Mouse (Mus musculus): ENCODE measurements at regions not wholly inside any gene's neighbourhood (a gene's known extent, or its start where the extent isn't known, plus 50 kb on each side); places are given as distances from the start of the nearest gene placed in this dataset.

DNA sequence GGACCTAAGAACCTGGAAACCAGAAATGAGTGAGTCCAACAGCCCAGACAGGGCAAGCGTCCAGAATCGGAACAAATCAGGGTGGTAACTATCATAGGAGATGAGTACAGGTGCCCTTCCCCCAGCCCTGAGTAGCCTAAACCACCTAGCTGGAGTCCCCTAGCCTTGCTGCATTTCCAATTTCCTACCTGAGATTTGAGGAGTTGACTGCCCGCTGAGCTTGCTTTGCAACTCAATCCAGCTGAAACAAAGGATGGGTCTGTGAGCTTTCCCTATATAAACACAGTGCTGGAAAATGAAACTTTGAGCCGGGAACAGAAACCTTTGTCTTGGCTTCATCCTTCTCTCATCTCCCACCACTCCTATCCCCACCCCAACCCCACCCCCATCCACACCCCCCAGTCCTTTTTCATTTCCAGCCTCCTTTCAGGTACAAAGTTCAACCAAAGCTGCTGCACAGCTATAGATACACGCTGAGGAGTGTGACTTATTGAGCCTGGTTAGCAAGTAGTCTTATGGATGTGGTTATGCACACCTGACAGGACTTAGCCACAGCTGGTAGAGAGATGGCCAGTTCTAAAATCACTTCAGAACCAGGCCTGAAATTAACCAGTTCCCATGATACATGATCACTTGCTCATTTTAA lies 61.0 kb upstream of the Ccn6 start:
- no peak for DNase-seq (ENCODE audit: extremely low spot score in 1 of 2, low spot score in 1 of 2)

DNA sequence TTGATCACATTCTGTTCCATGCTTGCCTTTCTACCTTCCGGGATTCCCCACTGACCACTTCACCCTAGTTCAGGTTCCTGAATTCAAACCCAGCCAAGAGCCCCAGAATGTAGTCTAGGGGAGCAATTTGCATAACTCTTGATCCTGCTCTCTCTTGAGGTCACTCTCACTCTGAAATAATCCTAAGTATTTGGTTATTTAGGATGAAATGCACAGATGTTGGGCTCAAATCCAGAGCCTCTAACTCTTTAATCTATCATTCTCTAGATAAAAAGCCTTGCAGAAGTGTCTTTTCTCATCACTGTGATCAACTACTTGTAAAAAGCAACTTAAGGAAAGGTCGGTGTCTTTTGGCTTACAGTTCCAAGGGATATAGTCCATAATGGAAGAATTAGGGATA lies 57.4 kb upstream of the Ccn6 start:
- DNase-seq (ENCODE audit: extremely low spot score in 1 of 2, low spot score in 1 of 2): no peak

DNA sequence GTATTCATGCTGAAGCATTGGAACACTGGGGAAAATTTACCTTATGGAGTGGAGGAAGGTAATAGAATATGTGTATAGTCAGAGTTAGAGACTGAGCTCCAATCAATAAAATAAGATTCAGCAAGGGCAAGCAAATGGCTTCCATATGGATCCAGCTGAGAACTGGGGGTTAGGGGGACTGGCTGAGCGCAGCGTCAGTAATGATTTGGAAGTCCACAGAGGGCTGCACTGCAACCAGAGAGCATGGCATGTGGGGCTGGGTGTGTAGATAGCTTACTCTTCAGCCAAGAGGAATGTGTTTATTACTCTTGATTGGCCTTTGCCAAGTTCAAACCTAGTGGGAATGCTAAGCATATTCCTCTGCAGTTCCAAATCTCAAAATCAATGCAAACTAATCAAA lies 55.8 kb upstream of the Ccn6 start:
- DNase-seq (ENCODE audit: extremely low spot score in 1 of 2, low spot score in 1 of 2): no peak

DNA sequence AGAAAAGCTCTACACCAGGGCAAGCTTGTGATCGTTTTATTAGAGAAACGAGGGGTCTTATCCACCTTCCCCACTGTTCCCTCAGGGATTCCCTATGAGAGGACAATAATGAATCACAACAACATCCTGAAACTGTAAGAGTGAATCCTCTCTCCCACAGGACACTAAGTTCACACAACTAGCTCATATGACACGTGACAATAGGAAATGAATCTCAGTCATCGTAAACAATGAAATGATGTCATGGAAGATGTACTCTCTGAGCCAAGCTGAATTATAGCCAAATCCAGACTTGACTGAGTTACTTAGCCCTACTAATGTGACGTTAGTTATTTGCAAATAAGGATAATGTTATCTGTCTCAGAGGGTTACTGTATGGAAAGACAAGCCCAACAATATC lies 54.6 kb upstream of the Ccn6 start:
- no peak for DNase-seq (ENCODE audit: extremely low spot score in 1 of 2, low spot score in 1 of 2)

DNA sequence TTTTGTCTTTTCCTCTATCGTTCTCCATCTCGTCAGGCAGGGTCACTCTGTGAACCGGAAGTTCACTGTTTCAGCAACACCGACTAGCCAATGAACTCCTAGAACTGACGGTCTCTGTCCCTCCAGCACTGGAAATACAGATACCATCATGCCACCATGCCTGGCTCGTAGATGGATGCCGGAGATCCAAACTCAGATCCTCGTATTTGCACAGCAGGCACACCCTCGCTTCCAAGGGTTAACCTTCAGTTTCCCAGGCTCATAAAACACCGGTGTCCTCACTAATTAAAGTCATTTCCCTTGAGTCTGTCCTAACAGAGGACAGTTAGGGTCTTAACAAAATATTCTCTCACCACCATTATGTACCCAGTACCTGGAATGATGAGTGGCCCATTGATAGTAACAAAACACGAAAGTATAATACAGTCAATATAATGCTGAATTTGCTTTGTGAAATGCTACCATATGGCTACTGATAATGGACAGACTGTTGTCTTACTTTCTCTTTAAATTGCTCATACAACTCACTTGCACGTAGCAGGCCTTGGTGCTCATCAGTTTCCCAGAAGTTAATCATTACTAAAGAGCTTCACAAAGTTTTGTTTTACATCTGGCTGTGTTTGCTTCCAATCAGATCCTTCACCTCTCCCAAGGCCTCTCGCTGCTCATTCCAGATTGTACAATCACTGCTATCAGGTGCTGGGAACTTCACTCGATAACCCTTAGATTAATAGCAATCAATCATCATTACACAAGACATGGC lies 52.7 kb upstream of the Ccn6 start:
- no peak for DNase-seq (ENCODE audit: extremely low spot score in 1 of 2, low spot score in 1 of 2)

DNA sequence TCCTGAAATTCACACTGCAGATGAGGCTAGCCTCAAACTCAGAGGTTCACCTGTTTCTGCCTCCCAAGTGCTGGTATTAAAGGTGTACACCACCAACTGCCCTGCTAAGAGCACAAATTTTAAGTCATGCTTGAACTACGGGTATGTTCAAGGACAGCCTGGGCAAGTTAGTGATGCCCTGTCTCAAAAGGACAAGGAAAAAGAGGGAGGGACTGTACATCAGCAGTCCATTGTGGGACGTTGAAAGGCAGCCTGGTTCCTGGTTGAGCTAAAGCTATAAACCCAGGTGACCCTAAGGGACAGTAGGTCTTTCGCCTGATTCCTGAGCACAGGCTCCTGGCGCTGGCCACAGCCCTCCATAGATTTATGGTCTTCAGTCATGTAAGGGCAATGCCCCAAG lies 51.0 kb upstream of the Ccn6 start:
- no peak for DNase-seq (ENCODE audit: extremely low spot score in 1 of 2, low spot score in 1 of 2)

Data from frontal cortex, adult 2 months (tissue).